Mouse (Mus musculus): Measurements from ENCODE around the gene Zkscan7. TPM values are rescaled to one million over a fixed set of nuclear protein-coding genes. Genes with fewer than 3 reads are reported as not detected.
A peak's percentile ranks its signal among the peaks of the same experiment; 100 is the strongest.
"Not testable (repeated sequence)": the region's sequence is repeated elsewhere in the genome, so short reads cannot be mapped to it uniquely, and the experiment has no call there.

The Zkscan7 gene
- 1.1 and 2.0 TPM in 2 replicates for polyA plus RNA-seq (2014; fragmentation: Nextera tagmentation; extraction: Ambion mirVana)

DNA sequence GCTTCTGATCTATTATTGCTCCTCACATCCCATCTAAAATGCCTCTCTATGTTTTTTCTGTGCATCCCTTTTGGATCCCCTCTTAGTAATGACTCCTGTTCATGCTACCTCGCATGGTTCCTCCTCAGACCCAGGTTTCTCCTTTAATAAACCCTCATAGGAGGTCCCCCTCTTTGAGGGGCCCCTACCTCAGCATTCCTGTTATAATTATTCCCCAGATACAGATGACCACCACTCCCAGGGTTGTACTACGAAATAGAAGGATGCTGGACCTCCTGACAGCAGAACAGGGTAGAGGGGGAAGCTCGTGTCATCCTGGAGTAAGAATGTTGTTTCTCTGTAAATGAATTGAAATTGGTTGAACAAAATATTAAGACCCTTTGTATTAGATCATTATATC, at the start of gene Zkscan7:
Gene Zkscan7 (plus strand): TSS at position 301 of the 400 bp plus-strand sequence.
- H3K27ac ChIP-seq (ENCODE audit: low read depth, low read length), result no peak within 1 kb of the TSS
- no peak within 1 kb of the TSS for H3K9ac ChIP-seq (ENCODE audit: low read depth, low read length)
- DNase-seq (ENCODE audit: low spot score), result no peak
- WGBS, result 75% methylated on average over 3 of the region's 3 CpGs
- no peaks in the 10 kb centered on the region for H3K4me1 ChIP-seq (replicated peaks; ENCODE audit: control insufficient read depth, insufficient read depth, low read length)
- H3K9me3 ChIP-seq (ENCODE audit: control insufficient read depth, low read length), result no peaks in the 10 kb centered on the region
- H3K4me2 ChIP-seq, result peak within 1 kb of the TSS; percentile 91
- no peak for ATAC-seq (replicated peaks; ENCODE audit: low FRiP score)
- H3K36me3 ChIP-seq (ENCODE audit: control insufficient read depth, insufficient read depth, low read length), result no peaks in the 10 kb centered on the region
- peak within 1 kb of the TSS; percentile 65 for H3K4me3 ChIP-seq (ENCODE audit: low read depth, low read length)
- no peaks in the 10 kb centered on the region for H3K27me3 ChIP-seq (replicated peaks; ENCODE audit: control insufficient read depth, insufficient read depth, low read length)

DNA sequence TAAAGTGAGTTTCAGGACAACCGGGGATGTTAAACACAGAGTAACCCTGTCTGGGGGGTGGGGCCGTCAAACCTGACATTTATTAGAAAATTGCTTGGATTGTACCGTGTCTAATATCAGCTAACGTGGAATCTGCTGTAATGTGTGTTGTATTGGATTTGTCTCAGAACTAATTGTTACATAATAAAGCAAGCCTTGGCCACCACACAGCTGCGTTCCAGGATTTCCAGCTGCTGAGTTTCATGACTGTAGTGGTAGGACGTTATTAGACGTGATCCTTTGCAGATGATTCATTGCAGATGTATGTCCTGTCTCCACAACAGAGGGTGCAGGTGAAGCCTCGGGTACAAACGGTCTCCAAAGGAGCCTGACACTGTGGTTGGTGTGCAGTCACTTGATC, 49.4 kb upstream of the Zkscan7 start:
- WGBS, result 78% methylated on average over 9 of the region's 9 CpGs
- Histone ChIP-seq H3K27me3 (replicated peaks; ENCODE audit: control insufficient read depth, insufficient read depth, low read length) (no peaks in the 10 kb centered on the region), H3K4me3 (ENCODE audit: low read depth, low read length) (no peak overlapping the region), H3K4me1 (replicated peaks; ENCODE audit: control insufficient read depth, insufficient read depth, low read length) (no peaks in the 10 kb centered on the region), H3K27ac (ENCODE audit: low read depth, low read length) (no peak overlapping the region), H3K36me3 (ENCODE audit: control insufficient read depth, insufficient read depth, low read length) (no peaks in the 10 kb centered on the region), H3K9me3 (ENCODE audit: control insufficient read depth, low read length) (no peaks in the 10 kb centered on the region), H3K9ac (ENCODE audit: low read depth, low read length) (no peak overlapping the region), H3K4me2 (no peak overlapping the region)
- no peak for DNase-seq (ENCODE audit: low spot score)
- ATAC-seq (replicated peaks; ENCODE audit: low FRiP score), result no peak

DNA sequence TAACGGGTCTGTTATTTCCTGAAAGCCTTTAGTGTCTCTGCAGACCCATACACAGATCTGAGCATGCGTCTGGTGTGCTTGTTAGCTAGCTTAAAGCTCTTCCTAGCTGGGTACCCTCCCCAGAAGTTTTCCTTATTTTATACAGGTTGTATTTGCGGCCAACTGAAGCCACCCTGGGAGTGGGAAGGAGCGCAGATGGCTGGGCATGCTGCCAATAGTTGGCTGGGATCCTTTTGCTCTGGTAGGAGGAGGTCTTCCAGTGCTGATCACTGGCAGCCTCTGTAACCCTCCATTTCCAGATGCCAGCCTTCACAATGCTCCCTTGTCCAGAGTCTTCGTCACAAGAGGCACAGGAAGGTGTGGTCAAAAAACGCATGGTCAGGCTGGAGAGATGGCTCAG, 48.7 kb upstream of the Zkscan7 start:
- Histone ChIP-seq H3K27me3 (replicated peaks; ENCODE audit: control insufficient read depth, insufficient read depth, low read length) (no peaks in the 10 kb centered on the region), H3K36me3 (ENCODE audit: control insufficient read depth, insufficient read depth, low read length) (no peaks in the 10 kb centered on the region), H3K9ac (ENCODE audit: low read depth, low read length) (no peak overlapping the region), H3K27ac (ENCODE audit: low read depth, low read length) (no peak overlapping the region), H3K9me3 (ENCODE audit: control insufficient read depth, low read length) (no peaks in the 10 kb centered on the region), H3K4me3 (ENCODE audit: low read depth, low read length) (no peak overlapping the region), H3K4me1 (replicated peaks; ENCODE audit: control insufficient read depth, insufficient read depth, low read length) (no peaks in the 10 kb centered on the region), H3K4me2 (no peak overlapping the region)
- WGBS, result 79% methylated on average over 6 of the region's 6 CpGs
- no peak for DNase-seq (ENCODE audit: low spot score)
- no peak for ATAC-seq (replicated peaks; ENCODE audit: low FRiP score)

DNA sequence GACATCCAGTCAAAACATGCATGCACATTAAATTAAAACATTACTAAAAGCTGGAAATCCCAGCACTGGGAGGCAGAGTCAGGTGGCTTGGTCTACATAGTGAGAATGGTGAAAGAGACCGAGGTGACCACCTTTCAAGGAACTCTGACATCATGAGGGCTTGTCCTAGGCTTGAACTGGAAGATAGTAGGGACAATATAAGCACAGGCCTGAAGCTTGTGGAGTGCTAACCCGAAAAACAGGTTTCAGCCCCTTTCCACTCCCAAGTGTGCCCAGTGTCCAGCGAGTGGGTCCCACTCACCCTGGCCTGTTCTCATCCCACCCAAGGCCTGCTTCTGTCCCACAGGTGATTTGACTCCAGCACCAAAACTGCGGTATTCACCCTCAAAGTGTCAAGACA, 48.3 kb upstream of the Zkscan7 start:
- no peak for DNase-seq (ENCODE audit: low spot score)
- H3K4me2 ChIP-seq, result no peak overlapping the region
- no peak overlapping the region for H3K27ac ChIP-seq (ENCODE audit: low read depth, low read length)
- H3K4me3 ChIP-seq (ENCODE audit: low read depth, low read length), result no peak overlapping the region
- WGBS, result 80% methylated on average over 4 of the region's 4 CpGs
- H3K27me3 ChIP-seq (replicated peaks; ENCODE audit: control insufficient read depth, insufficient read depth, low read length), result no peaks in the 10 kb centered on the region
- H3K9me3 ChIP-seq (ENCODE audit: control insufficient read depth, low read length), result no peaks in the 10 kb centered on the region
- H3K9ac ChIP-seq (ENCODE audit: low read depth, low read length), result no peak overlapping the region
- ATAC-seq (replicated peaks; ENCODE audit: low FRiP score), result no peak
- H3K4me1 ChIP-seq (replicated peaks; ENCODE audit: control insufficient read depth, insufficient read depth, low read length), result no peaks in the 10 kb centered on the region
- no peaks in the 10 kb centered on the region for H3K36me3 ChIP-seq (ENCODE audit: control insufficient read depth, insufficient read depth, low read length)

DNA sequence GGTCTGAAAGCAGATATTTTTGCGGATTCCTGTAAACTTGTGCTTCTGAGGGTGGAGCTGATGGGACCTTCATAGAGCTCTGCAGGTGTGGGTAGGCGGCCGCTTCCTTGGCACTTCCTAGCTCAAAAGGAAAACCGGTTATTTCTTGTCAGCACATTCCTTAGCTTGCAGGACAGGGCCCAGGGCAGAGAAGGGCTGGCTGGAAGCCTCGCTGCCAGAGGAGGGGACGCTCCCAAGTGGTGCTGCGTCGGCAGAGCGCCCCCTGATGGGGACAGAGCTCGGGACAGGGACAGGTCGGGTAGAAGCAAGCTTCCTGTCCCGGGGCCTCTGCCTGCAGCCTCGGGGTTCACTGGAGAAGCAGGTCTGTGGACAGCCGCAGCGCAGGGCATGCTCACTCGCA, 47.8 kb upstream of the Zkscan7 start:
- H3K36me3 ChIP-seq (ENCODE audit: control insufficient read depth, insufficient read depth, low read length), result no peaks in the 10 kb centered on the region
- no peak overlapping the region for H3K9ac ChIP-seq (ENCODE audit: low read depth, low read length)
- H3K9me3 ChIP-seq (ENCODE audit: control insufficient read depth, low read length), result no peaks in the 10 kb centered on the region
- DNase-seq (ENCODE audit: low spot score) (no peak), ATAC-seq (replicated peaks; ENCODE audit: low FRiP score) (no peak)
- WGBS, result 33% methylated on average over 16 of the region's 16 CpGs
- no peaks in the 10 kb centered on the region for H3K27me3 ChIP-seq (replicated peaks; ENCODE audit: control insufficient read depth, insufficient read depth, low read length)
- H3K4me1 ChIP-seq (replicated peaks; ENCODE audit: control insufficient read depth, insufficient read depth, low read length), result no peaks in the 10 kb centered on the region
- H3K27ac ChIP-seq (ENCODE audit: low read depth, low read length), result no peak overlapping the region
- no peak overlapping the region for H3K4me3 ChIP-seq (ENCODE audit: low read depth, low read length)
- no peak overlapping the region for H3K4me2 ChIP-seq

DNA sequence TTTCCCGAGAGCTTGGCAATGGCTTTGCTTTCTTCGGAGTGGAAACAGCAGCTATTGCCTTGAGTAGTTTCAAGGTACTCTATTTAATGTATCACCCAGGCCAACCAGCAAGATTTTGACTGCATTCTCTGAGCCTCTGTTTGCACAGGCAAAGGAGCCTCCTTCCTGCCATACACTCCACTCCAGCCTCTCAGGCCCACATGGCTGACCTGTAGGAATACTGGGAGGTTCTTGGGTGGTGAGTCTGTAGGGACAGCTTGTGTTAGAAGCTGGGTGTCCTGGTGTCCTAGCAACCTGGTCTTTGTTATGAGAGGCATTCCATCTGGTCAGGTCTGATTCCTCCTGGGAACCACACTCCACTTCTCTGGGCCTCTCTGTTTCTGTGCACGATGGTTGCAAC, 41.7 kb upstream of the Zkscan7 start, which contains the start of gene Gm35549:
Gene Gm35549 (minus strand): TSS at position 276 of the 400 bp plus-strand sequence.
- Histone ChIP-seq H3K36me3 (ENCODE audit: control insufficient read depth, insufficient read depth, low read length) (peaks cover 3% of the 10 kb centered on the region; the same call in 1 of the 2 replicates), H3K9me3 (ENCODE audit: control insufficient read depth, low read length) (no peaks in the 10 kb centered on the region; the same call in 1 of the 2 replicates), H3K4me2 (no peak within 1 kb of the TSS), H3K4me3 (ENCODE audit: low read depth, low read length) (no peak within 1 kb of the TSS), H3K9ac (ENCODE audit: low read depth, low read length) (no peak within 1 kb of the TSS), H3K27me3 (replicated peaks; ENCODE audit: control insufficient read depth, insufficient read depth, low read length) (no peaks in the 10 kb centered on the region), H3K4me1 (replicated peaks; ENCODE audit: control insufficient read depth, insufficient read depth, low read length) (no peaks in the 10 kb centered on the region), H3K27ac (ENCODE audit: low read depth, low read length) (no peak within 1 kb of the TSS)
- ATAC-seq (replicated peaks; ENCODE audit: low FRiP score), result no peak
- no peak for DNase-seq (ENCODE audit: low spot score)
- WGBS, result 83% methylated on average over 3 of the region's 3 CpGs

DNA sequence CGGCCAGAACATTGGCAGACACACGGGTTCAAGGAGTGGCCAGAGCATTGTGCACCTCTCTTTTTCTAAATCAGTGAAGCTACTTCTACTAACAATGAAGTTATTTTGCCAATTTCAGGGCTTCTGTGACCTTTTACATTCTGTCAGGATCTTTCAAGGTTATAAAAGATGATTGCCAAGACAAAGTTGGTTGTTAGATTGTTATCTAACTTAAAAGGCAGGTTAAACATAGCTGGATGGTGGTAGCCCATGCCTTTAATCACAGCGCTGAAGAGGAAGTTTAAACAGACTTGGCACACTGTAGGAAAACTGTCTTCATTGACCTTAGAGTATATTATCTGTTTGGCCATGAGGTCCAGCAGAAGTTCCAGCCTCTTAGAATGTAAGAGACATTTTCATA, 39.9 kb upstream of the Zkscan7 start:
- H3K4me2 ChIP-seq, result no peak overlapping the region
- DNase-seq (ENCODE audit: low spot score) (no peak), ATAC-seq (replicated peaks; ENCODE audit: low FRiP score) (no peak)
- H3K27ac ChIP-seq (ENCODE audit: low read depth, low read length), result no peak overlapping the region
- H3K36me3 ChIP-seq (ENCODE audit: control insufficient read depth, insufficient read depth, low read length), result peaks cover 14% of the 10 kb centered on the region
- H3K4me3 ChIP-seq (ENCODE audit: low read depth, low read length), result no peak overlapping the region
- H3K9ac ChIP-seq (ENCODE audit: low read depth, low read length), result no peak overlapping the region
- peaks cover 2% of the 10 kb centered on the region; the same call in 1 of the 2 replicates for H3K9me3 ChIP-seq (ENCODE audit: control insufficient read depth, low read length)
- H3K4me1 ChIP-seq (replicated peaks; ENCODE audit: control insufficient read depth, insufficient read depth, low read length), result no peaks in the 10 kb centered on the region
- WGBS, result 81% methylated on average over 3 of the region's 3 CpGs
- no peaks in the 10 kb centered on the region for H3K27me3 ChIP-seq (replicated peaks; ENCODE audit: control insufficient read depth, insufficient read depth, low read length)

DNA sequence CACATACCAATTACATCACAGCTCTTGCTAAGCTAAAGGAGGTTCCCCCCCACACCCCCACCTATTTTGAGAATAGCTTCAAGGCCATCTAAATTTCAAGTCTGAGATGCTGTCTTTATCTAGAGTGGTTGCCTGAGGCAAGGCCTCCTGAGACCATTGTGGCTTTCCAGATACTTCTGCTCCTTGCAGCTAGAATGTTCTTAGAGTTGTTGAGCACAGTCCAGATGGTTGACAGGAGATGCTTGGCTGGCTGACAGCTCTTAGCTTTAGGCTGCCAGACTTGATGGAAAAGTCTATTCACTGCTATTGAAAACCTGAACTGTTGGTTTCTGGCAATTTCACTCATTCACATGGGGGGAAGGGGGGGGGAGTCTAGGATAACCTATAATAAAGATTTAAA, 39.3 kb upstream of the Zkscan7 start:
- Histone ChIP-seq H3K36me3 (ENCODE audit: control insufficient read depth, insufficient read depth, low read length) (peaks cover 19% of the 10 kb centered on the region), H3K4me1 (replicated peaks; ENCODE audit: control insufficient read depth, insufficient read depth, low read length) (no peaks in the 10 kb centered on the region), H3K4me2 (no peak overlapping the region), H3K27me3 (replicated peaks; ENCODE audit: control insufficient read depth, insufficient read depth, low read length) (no peaks in the 10 kb centered on the region), H3K27ac (ENCODE audit: low read depth, low read length) (no peak overlapping the region), H3K9me3 (ENCODE audit: control insufficient read depth, low read length) (peaks cover 4% of the 10 kb centered on the region; the same call in 1 of the 2 replicates), H3K9ac (ENCODE audit: low read depth, low read length) (no peak overlapping the region), H3K4me3 (ENCODE audit: low read depth, low read length) (no peak overlapping the region)
- DNase-seq (ENCODE audit: low spot score) (no peak), ATAC-seq (replicated peaks; ENCODE audit: low FRiP score) (no peak)

DNA sequence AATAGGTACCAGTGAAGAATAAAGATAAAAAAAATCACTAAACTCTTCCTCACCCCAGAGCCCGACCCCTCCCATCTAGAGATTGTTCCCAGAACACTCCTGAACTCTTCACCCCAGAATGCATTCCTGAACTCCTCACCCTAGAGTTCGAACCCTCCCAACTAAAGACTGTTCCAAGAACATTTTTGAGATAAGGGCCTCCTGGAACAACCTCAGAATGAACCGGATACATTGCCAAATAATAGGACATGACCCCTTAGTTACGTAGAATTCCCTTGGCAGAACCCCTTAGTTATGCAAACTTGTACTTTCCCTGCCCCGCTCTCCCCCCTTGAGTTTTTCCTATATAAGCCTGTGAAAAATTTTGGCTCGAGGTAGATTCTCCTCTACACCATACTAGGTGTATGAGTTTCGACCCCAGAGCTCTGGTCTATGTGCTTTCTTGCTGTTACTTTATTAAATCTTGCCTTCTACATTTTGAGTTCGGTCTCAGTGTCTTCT, 37.6 kb upstream of the Zkscan7 start:
- not testable (repeated sequence) for H3K4me3 ChIP-seq (ENCODE audit: low read depth, low read length); H3K4me2 ChIP-seq; H3K4me1 ChIP-seq (replicated peaks; ENCODE audit: control insufficient read depth, insufficient read depth, low read length); H3K9ac ChIP-seq (ENCODE audit: low read depth, low read length); DNase-seq (ENCODE audit: low spot score); H3K27ac ChIP-seq (ENCODE audit: low read depth, low read length); ATAC-seq (replicated peaks; ENCODE audit: low FRiP score); H3K27me3 ChIP-seq (replicated peaks; ENCODE audit: control insufficient read depth, insufficient read depth, low read length)
- Histone ChIP-seq H3K9me3 (ENCODE audit: control insufficient read depth, low read length) (peaks cover 10% of the 10 kb centered on the region), H3K36me3 (ENCODE audit: control insufficient read depth, insufficient read depth, low read length) (peaks cover 36% of the 10 kb centered on the region)
- 85% methylated on average over 7 of the region's 8 CpGs for WGBS

Data from liver, embryonic 11.5 days (tissue).